Mouse (Mus musculus) ES-E14 (cell line): ENCODE data around the gene Brca2. TPM values are rescaled to one million over a fixed set of nuclear protein-coding genes. Genes with fewer than 3 reads are reported as not detected.
A peak's percentile ranks its signal among the peaks of the same experiment; 100 is the strongest.

Source experiments
- DNase-seq: peaks from one replicate; pipeline ENCODE4 v3.0.0-alpha.2; 2013; ENCODE audit warnings: low read depth, low spot score
- H3K27ac ChIP-seq: 2 replicates; pipeline ENCODE4 v1.5.1; 2012; ENCODE audit warnings: low read depth, mild to moderate bottlenecking, low read length, moderate library complexity, mixed read lengths; ENCODE audit not compliant: poor library complexity, insufficient read depth, severe bottlenecking
- H3K36me3 ChIP-seq: 2 replicates; pipeline ENCODE4 v1.6.1; 2012; ENCODE audit warnings: mild to moderate bottlenecking, low read length, moderate library complexity, mixed read lengths; ENCODE audit not compliant: control insufficient read depth, poor library complexity, insufficient read depth, severe bottlenecking
- H3K4me1 ChIP-seq, 2 experiments: fragments of 150-350 bp in 1 of 2; sonication (generic) in 1 of 2; 2 replicates each; pipeline ENCODE4 v1.6.1; 2012; ENCODE audit warnings: low read length in 2 of 2, mild to moderate bottlenecking in 1 of 2, mixed read lengths in 1 of 2; ENCODE audit not compliant: control insufficient read depth in 2 of 2, insufficient read depth in 2 of 2, poor library complexity in 1 of 2
- H3K4me3 ChIP-seq, 2 experiments: fragments of 150-350 bp in 1 of 2; sonication (generic) in 1 of 2; 2 replicates each; pipeline ENCODE4 v1.5.1; 2012; ENCODE audit warnings: low read length in 2 of 2, low read depth in 1 of 2, mild to moderate bottlenecking in 1 of 2, mixed read lengths in 1 of 2; ENCODE audit not compliant: insufficient read depth in 1 of 2, poor library complexity in 1 of 2, severe bottlenecking in 1 of 2
- H3K9ac ChIP-seq: 2 replicates; pipeline ENCODE4 v1.6.1; 2012; ENCODE audit warnings: low read depth, mild to moderate bottlenecking, low read length, mixed read lengths; ENCODE audit not compliant: poor library complexity, insufficient read depth, severe bottlenecking
- H3K9me3 ChIP-seq: fragments of 150-350 bp; sonication (generic); 2 replicates; pipeline ENCODE4 v1.6.1; 2012; ENCODE audit warnings: low read depth, mild to moderate bottlenecking, low read length; ENCODE audit not compliant: control insufficient read depth, insufficient read depth
- CHD2 ChIP-seq: IDR thresholded peaks from 2 replicates; pipeline ENCODE4 v1.6.1; 2014; ENCODE audit warnings: mild to moderate bottlenecking, low read depth, low read length, inconsistent platforms
- HCFC1 ChIP-seq: IDR thresholded peaks from 2 replicates; pipeline ENCODE4 v1.6.1; 2012; ENCODE audit warnings: low read length, inconsistent platforms, borderline replicate concordance; ENCODE audit not compliant: insufficient read depth
- MAFK ChIP-seq: IDR thresholded peaks from 2 replicates; pipeline ENCODE4 v1.6.1; 2014; ENCODE audit warnings: mild to moderate bottlenecking, low read depth, low read length, inconsistent platforms; ENCODE audit not compliant: insufficient read depth
- ZC3H11A ChIP-seq: IDR thresholded peaks from 2 replicates; pipeline ENCODE4 v1.6.1; 2012; ENCODE audit warnings: low read depth, mild to moderate bottlenecking, inconsistent platforms, low read length, borderline replicate concordance
- ZNF384 ChIP-seq: IDR thresholded peaks from 2 replicates; pipeline ENCODE4 v1.6.1; 2012; ENCODE audit warnings: low read depth, low read length, inconsistent platforms
- in situ Hi-C, 2 experiments: fragments of 600-800 bp; cut with MboI; formaldehyde crosslinking; loops; one replicate each; pipeline ENCODE4 v1.15.1; 2025; ENCODE audit warnings: low sequenced_read_pairs in 2 of 2, inconsistent platforms in 1 of 2; ENCODE audit not compliant: unreplicated experiment in 2 of 2
- total RNA-seq: library from RNA; depleted of rRNA; stranded (reverse); fragments of 300-350 nt; gene quantifications from 2 replicates; pipeline ENCODE4 v1.2.3, GENCODE M21; 2012

Gene Brca2
- total RNA-seq, 1 experiment = 49.7 TPM

- no peak overlapping the region for H3K9ac ChIP-seq
- in situ Hi-C loops = no loop called here
- TF ChIP-seq MAFK (peak; percentile 86), HCFC1 (no peak)
- H3K9me3 ChIP-seq = no peaks in the 10 kb centered on the region
- H3K4me3 ChIP-seq = no peak overlapping the region
- no peak overlapping the region for H3K27ac ChIP-seq
- no peak for DNase-seq
- no peaks in the 10 kb centered on the region for H3K4me1 ChIP-seq
- H3K36me3 ChIP-seq = peaks cover 2% of the 10 kb centered on the region; the same call in 1 of the 2 replicates
Measured at GRCm38 (mm10) chr5:150541302-150541701, 18.9 kb downstream of the Brca2 start.

- in situ Hi-C loops = no loop called here
- no peaks in the 10 kb centered on the region for H3K4me1 ChIP-seq
- no peak overlapping the region for H3K9ac ChIP-seq
- H3K9me3 ChIP-seq = no peaks in the 10 kb centered on the region
- no peak for DNase-seq
- H3K4me3 ChIP-seq = no peak overlapping the region
- peaks cover 4% of the 10 kb centered on the region for H3K36me3 ChIP-seq
- TF ChIP-seq HCFC1 (no peak), CHD2 (no peak), ZNF384 (no peak), MAFK (no peak), ZC3H11A (no peak)
- no peak overlapping the region for H3K27ac ChIP-seq
Measured at GRCm38 (mm10) chr5:150543184-150543583, 20.8 kb downstream of the Brca2 start.

DNA sequence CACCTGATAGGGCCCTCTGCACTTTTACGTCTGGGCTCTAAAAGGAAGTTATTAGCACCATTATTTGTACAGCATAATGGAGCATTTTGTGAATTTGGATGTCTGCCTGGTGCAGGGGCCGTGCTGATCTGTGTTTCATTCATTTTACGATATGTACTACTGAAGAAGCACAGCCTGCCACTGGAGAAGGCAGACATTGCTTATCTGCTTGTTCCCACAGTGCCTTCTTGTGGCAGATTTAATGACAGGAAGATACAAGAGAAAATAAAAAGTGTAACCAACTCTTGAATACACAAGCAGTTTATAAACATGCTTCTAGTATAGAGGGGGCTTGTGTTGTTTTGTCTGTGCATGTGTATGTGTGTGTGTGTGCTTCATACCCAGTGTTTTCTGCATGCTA, 29.2 kb downstream of the Brca2 start:
- Histone ChIP-seq H3K9ac (no peak overlapping the region), H3K27ac (no peak overlapping the region), H3K4me1 (no peaks in the 10 kb centered on the region), H3K9me3 (no peaks in the 10 kb centered on the region), H3K4me3 (no peak overlapping the region), H3K36me3 (peaks cover 40% of the 10 kb centered on the region)
- in situ Hi-C loops = no loop called here
- TF ChIP-seq ZNF384 = no peak
- TF ChIP-seq MAFK = no peak
- no peak for TF ChIP-seq ZC3H11A
- TF ChIP-seq CHD2 = no peak
- no peak for TF ChIP-seq HCFC1
- DNase-seq = no peak

DNA sequence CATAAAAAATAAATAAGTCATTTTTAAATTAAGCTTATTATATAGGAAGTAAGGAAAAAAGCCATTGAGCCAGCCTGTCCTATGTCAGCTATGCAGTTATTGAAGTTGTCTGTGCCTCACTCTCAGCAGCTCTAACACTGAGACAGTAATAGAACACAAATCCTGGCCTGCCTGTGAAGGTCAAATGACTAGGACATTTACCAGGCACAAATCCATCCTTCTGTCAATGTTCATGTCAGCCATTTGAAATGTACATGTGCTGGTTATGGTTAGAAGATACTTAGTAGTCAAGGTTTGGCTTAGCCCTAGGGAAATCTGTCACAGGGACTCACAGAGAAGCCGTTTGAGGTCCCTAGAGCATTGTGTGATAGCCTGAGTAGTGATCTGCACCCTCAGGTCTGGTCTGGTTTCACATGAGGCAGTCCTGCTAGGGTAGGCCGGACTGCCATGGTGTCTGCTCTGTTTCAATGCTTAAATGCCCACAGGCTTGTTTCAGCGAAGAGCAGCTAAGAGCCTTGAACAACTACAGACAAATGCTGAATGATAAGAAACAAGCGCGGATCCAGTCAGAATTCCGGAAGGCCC, 37.2 kb downstream of the Brca2 start:
- H3K27ac ChIP-seq = no peak overlapping the region
- H3K4me3 ChIP-seq = no peak overlapping the region
- H3K9ac ChIP-seq = no peak overlapping the region
- H3K9me3 ChIP-seq = no peaks in the 10 kb centered on the region
- in situ Hi-C loops = no loop called here
- TF ChIP-seq HCFC1 (no peak), MAFK (no peak), ZNF384 (no peak), CHD2 (no peak), ZC3H11A (no peak)
- H3K4me1 ChIP-seq = no peaks in the 10 kb centered on the region
- DNase-seq = no peak
- H3K36me3 ChIP-seq = peaks cover 31% of the 10 kb centered on the region

- H3K36me3 ChIP-seq = peaks cover 31% of the 10 kb centered on the region
- DNase-seq = no peak
Measured at GRCm38 (mm10) chr5:150560851-150561250, 38.4 kb downstream of the Brca2 start.

More at GRCm38 (mm10) chr5:150560851-150561250, 38.4 kb downstream of the Brca2 start:
- Histone ChIP-seq H3K4me1 (no peaks in the 10 kb centered on the region), H3K4me3 (no peak overlapping the region), H3K9me3 (no peaks in the 10 kb centered on the region), H3K9ac (no peak overlapping the region), H3K27ac (no peak overlapping the region)
- TF ChIP-seq HCFC1 = no peak
- no peak for TF ChIP-seq CHD2
- TF ChIP-seq ZNF384 = no peak
- no peak for TF ChIP-seq MAFK
- no peak for TF ChIP-seq ZC3H11A
- in situ Hi-C loops = no loop called here
